Mouse (Mus musculus) heart, postnatal 0 days (tissue): ENCODE measurements around the gene Creld2.

ENCODE experiments used
- CTCF ChIP-seq: IDR thresholded peaks from 2 replicates; pipeline ENCODE4 v1.5.1; 2016; ENCODE audit warnings: antibody characterized with exemption, control low read depth, low read depth
- EP300 ChIP-seq: IDR thresholded peaks from 2 replicates; pipeline ENCODE4 v1.6.1; 2016; ENCODE audit warnings: antibody characterized with exemption, low read depth

GRCm38 (mm10) chr15:88858707-88859106, 39.3 kb downstream of the Creld2 start:
- TF ChIP-seq CTCF (no peak), EP300 (no peak)
